Mouse (Mus musculus): ENCODE data around the gene BC034090.

Gene BC034090

DNA sequence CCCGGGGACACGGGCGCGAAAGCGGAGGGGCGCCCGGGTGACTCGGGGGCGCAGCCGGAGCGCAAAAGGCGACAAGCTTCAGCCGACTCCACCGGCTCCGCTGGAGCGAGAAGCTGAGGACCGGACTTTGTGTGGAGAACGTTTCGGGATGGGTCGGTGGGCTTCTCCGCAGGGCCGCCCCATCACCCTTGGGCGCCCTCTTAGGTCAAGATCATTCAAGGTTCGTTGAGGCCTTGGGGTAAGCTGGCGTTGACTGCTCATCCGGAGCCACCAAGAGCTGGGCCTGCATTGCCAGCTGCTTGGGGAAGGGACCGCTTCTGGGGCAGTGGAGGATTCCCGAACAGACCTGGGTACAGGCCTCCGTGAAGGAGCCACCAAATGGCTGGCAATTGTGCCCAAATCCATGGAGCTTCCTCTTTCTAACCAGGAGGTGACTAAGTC, 547 bp upstream of the BC034090 start:
- in situ Hi-C loops (cut with MboI, MseI): no loop called here

DNA sequence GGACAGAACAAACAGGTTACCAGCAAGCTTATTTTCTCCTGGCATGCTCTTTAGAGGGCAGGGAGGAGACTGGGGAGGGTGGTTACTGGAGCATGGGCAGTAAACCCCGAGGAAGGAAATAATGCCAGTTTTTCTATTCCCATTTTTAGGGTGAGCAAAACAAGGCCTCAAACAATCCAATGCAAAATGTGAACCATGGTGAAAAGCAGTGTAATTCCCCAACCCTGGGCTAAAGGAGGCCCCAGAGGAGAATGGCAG, 1.8 kb downstream of the BC034090 start:
- in situ Hi-C loops (cut with MboI, MseI): no loop called here

DNA sequence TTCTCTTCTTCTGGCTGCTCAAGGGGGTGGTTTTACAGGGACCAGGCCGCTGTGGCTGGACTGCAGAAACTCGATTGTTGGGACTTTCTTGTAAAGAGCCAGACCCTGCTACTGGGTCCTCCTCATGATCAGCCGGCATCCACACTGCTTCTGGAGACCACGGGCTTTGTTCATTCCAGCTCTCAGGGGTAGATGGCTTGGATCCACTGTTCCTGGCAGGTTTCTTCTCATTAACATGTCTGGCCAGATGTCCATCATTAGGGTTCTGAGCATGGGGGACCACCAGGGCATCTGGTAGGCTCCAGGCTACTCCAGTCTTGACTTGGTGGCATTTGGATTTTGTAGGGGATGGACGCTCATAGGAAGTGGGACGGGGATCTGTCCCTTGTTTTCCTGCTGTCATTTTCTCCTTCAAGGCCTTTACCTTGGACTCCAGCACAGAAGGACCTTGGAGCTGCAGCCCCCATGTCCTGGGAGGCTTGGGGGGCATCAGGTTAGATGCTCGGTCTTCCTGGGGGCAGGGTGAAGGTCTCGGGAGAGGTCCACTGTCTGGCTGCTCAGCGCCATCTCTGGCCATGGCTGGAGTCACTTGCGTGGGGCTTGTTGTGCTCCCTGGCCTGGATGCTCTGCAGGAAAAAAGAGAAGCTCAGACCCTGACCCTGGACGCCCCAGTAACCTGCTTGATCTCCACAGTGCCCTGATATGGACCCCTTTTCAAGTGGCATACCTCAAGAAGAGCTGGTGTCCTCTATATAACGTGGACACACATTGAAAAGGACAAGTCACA, 2.4 kb downstream of the BC034090 start:
- in situ Hi-C loops (cut with MboI, MseI): no loop called here

DNA sequence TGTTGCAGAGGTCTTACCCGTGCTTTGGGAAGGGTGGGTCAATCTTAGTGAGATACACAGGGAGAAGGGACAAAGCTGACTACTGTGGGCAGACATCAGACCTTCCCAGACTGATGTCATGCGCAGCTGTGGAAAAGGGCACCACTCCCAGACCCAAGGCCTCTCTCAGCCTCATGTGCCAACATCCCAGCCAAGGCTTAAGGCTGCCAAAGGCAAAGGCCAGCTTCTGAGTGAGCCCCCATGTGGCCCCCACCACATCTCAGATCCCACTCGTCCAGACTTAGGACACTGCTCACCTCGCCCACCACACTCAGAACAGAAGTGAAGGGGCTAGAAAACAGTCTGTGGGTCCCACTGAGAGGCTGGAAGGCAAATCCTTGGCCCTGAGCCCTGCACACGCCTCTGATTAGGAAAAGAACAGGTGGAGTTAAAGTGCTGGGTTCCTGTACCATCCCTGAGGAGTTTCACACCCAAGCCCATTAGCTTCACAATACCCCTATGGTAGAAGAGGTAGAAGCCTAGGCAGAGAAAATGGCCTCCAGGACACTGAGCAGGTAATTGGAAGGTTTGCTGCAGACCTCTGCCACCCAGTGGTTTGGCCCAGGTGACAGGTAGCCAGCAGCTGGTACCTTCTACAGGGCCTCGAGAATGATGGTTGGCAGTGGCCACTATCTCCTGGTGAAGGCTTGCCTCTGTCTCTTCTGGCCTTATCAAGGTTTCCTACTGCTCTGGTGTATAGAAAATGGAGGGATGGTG, 4.1 kb downstream of the BC034090 start:
- in situ Hi-C loops (cut with MboI, MseI): no loop called here

DNA sequence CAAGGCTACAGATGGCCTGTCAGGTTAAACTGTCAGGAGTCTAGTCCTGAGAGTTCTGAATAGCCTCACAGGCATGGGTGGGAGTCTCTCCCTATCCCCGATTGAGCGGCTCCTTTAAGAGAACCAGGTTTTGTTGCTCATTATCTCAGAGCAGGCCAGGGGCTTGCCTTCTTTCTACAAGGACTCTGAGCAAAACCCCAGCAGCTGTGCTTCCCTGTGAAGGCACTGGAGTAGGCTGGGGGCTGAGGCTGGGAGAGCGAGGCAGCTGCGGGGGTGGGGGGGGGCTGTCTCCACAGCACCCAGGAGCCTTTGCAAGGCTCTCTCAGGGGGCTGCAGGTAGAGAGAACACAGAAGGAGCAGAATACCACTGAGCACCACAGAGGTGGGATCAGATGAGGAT, 5.1 kb downstream of the BC034090 start:
- in situ Hi-C loops (cut with MboI, MseI): no loop called here

DNA sequence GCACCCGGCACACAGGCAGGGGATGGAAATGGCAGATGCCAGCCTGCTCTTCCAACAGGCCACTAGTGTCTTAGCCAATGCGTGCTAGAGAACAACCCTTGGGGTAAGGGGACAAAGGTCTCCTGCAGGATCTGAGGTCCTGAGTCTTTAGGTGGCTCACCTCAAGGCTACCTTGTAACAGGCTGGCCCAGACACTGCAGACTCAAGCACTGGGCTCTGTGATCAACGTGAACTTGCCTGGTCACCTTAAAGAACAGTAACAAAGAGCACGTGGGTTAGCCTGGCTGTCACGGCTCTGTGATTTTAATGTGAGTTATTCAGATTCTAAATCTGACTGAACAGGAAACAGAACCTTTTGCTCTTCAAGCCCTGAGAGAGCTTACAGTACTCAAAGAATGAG, 6.1 kb downstream of the BC034090 start:
- in situ Hi-C loops (cut with MboI, MseI): no loop called here

DNA sequence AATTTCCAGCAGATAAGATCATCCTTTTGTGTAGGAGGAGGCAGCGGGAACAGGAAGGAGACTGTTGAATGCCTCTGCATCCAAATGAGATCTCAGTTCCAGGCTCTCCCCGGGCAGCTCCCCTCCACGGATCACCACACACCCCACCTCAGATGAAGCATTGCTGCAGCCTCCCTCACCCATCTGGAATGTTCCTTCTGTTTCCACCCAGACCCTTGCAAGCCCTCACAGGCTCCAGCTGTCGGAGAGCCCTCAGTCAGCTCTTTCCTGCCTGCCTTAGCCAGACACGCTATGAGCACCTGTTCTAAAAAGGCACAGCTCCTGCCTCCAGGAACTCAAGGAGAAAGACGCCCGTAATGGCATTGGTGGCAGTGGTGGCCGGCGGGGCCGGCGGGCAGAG, 6.9 kb downstream of the BC034090 start:
- in situ Hi-C loops (cut with MboI, MseI): no loop called here

DNA sequence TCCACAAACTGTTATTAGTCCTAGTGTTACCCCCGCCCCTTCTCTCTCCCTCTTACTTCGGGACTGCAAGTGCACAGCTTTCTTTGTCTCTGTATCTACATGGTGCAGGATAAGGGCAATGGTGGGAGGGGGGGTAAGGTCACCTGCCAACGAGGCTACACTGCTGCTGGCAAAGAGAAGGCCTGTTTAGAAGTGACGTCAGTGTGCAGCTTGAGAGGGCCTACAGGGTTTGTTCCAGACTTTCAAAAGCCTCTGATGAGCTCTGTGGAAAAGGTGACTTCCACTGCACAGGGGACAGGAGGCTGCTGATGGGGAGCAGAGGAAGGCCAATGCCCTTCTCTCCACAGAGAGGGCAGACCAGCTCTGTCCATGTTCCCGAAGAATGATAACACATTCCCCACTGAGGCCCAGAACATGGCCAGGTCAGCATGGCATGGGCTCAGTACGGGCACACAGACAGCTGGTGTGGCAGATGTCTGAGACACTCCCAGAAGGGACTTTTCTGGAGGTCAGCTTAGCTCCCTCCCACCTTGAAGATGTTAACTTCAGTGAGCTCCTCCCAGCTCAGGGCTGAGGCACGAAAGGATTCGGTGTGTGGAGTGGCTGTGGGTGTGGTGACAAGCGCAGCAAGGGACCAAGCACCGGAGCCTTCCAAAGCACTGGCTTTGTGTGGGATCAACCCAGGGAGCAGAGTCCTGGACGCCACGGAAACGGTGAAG, 7.8 kb downstream of the BC034090 start:
- in situ Hi-C loops (cut with MboI, MseI): no loop called here

DNA sequence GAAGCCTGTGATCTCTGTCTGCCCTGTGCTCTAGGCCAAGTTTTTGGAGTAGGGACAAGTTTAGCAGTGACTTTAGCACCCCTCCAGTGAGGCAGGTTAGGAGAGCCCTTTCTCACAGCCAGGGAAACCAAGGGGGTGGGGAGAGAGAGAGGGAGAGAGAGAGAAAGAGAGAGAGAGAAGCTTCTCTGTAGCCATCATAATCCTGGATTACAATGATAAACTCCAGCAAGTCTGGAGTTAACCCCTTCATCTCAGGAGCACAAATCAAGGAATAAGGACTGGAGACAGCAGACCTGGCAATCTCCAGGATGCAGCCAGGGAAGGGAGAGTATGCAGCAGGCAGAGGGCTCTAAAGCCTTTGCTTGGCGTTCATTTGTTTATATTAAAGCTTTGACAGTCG, 8.6 kb downstream of the BC034090 start:
- in situ Hi-C loops (cut with MboI, MseI): no loop called here

DNA sequence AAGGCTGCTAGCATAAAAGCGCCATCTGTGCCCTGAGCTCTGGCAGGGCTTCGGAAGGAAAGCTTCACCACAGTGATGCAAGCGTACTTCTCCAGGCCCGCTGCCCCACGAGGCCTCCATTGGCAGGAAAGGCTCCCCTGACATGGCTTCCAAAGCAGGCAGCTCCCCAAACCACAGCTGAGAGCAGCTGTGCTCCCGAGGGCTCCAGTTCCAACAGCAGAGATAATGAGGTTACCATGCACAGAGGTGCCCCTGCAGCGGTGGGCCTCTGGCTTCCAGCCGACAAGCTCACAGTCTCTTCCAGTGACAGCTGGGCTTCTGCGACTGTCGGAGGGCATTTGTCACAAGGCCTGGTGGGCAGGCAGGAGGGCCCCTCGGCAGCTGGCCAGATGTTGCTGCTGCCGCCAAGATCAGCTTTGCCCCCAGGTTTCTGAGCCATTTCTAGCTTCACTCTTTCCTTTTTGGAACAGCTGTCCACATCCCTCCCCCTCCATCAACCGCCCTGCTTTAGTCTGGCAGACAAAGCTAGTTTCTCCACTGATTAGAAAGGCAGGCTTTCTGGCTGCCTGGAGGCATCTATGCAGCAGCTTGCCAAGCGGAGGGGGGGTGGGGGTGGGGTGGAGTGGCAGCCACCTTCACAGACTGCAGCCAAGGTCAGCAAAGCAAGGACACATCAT, 10.2 kb downstream of the BC034090 start:
- in situ Hi-C loops (cut with MboI, MseI): no loop called here

DNA sequence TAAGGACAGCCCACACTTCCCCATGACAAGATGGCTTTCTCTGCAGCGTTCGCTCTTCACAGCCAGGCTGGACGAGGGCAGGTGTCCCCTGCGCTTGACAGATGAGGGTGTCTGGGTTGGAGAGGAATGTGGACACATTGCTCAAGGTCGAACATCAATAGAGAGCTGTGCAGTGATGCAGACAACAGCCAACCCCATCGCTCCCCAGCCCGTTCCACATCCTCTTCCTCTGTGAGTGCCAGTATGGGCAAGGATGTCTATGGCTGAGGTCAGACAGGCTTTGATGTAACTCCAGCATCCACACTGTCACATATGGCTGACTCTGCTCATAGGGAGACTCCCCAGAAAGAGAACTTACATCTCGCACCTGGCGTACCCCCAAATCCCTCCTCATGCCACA, 10.9 kb downstream of the BC034090 start:
- in situ Hi-C loops (cut with MboI, MseI): no loop called here

DNA sequence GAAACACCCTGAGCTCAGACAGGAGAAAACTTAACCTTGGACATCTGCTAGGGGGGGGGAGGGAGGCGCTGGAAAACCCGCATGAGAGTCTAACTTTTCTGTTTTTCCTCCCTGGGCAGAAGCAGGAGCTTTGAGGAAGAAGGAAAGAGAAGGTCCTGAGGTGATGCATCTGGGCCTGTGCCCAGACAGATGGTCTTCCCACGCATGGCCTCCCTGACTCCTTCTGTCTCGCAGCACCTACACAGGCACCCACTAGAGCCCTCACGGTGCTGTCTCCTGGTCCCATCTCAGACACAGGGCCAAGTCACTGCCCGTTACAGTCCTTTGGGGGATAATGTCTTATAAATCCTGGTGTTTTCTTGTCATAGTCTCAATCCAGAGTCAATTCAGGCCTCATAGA, 11.5 kb downstream of the BC034090 start:
- in situ Hi-C loops (cut with MboI, MseI): no loop called here

DNA sequence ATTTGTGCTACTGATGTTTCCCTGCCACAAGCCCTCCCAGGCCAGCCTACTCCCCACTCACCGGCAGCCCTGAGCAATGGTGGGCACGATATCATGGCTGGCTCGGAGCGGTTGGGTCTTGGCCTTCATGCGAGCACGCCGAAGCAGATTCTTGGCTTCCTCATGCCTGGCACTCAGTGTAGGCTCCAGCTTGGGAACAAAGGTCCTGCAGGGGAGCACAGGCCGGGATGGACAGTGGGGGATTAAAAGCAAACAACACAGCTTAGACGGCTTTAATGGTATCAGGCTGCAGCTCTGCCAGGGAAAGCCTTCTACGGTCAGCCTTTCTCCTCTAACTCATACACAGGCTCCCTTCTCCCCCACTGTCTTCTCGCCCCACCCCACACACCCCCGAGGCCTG, 11.9 kb downstream of the BC034090 start:
- in situ Hi-C loops (cut with MboI, MseI): no loop called here

DNA sequence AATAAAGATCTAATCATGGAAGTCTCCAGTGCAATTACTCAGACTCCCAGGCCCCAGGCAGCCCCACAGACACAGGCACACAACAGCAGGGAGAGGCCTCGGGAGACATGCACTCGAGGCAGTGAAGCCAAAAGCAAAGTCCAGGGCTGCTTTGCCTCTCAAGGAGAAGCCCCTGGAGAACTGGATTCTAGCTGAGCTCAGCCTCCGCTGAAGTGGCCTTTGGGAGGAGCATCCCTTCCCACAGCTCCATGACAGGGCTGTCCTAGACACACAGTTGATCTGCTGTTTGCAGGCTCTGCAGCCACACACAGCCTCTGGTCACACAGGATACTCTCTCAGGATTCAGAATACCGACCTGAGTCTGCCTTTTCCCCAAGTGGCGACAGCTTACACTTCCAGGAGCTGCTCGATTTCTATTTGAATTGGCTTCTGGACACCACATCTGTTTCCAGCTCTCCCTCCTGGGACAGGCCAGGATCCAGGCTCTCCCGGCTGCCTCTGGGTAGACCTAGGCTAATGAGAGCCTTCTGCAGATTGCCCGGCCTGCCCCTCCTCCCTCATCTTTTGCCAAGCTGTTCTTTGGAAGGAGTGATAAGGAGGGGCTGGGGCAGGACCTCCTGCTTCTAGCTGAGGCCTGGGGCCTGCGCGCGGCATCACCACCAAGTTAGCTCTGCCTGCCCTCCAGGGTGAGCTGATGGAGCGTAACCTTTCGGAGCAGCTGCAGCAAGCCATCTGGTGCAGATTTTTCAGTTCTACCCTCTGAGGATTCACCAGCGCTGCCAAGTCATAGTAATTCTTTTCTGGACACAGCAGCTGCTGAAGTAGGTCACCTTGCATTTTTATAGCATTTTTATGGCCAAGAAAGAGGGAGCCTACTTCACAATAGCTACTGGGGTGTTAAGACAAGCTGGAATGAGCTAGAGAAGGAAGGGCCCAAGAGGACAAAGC, 14.5 kb downstream of the BC034090 start:
- in situ Hi-C loops (cut with MboI, MseI): no loop called here

DNA sequence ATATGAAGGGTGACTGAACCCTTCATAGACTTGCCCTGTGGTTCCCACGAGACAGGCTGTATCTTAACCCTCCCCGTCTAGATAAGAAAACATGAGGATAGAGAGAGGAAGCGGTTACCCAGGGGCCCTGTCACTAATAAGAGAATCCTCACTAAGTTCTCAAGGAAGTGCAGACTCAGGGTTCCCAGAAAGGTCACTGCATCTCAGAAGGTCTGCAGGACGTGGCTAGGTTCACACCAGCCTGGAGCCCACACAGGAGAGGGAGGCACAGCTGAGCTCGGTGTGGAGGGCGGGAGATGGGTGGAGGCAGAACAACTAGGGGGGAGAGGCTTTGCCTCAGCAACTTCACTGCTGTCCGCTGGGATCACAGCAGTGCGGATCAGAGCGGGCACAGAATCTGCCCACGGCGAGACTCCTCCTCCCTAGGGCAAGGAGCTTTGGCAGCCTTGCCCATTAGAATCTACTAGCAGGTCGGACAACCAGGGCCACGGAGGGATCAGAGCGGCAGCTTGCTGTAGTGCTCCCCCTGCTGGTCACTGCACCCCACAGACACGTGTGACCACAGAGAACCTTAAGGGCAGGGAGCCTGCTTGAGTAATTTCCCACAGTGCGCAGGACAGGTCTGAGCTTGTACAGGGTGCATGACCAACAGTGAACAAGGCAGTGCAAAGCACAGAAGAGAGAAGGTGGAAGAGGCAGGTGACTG, 20.2 kb downstream of the BC034090 start:
- in situ Hi-C loops (cut with MboI, MseI): loop anchor here (5.0 kb wide), 2 partner anchors 197 to 437 kb away; no protein-coding TSS in a partner anchor

DNA sequence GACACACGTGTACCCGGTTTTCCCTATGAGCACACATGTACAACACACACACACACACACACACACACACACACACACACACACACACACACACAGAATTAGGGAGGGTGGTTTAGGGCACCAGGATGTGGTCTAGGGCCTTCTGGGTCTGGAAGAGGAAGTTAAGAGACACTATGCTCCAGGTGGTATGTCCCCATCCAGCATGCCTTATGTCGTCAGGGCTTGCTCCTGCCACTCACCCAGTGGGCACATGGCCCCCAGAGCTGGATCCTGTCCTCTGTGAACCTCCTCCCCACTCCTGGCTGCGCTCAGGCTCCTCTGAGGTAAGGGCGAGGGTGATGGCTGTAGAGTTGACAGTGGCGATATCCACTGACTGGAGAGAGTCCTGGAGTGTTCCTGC, 21.2 kb downstream of the BC034090 start:
- in situ Hi-C loops (cut with MboI, MseI): loop anchor here (5.0 kb wide), 2 partner anchors 196 to 436 kb away; no protein-coding TSS in a partner anchor

DNA sequence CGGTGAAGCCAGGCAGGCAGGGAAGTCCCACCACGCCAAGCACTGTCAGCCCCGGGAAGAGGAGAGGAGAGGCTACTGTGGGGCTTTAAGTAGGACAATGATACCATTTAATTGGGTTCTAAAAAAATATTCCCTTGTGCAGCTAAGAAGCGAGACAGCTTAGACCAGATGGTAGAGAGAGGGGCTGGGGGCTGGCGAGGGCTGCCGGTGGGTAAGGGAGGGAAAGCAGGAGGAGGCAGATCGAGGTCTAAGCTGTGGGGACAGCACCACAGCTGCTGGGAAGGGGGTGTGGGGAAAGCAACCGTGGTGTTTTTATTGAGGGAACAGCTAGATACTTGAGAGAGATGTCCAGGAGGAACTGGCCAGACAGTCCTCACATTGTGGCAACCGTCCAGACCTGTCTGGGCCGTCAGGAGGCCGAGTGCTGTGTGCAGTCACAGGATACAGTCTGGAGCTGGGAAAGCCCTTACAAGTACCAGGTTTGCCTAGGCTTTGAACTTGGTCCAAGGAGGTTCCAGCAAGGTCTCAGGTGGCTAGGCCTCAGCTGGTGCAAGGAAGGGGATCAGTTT, 22.1 kb downstream of the BC034090 start:
- in situ Hi-C loops (cut with MboI, MseI): loop anchor here (5.0 kb wide), 2 partner anchors 195 to 435 kb away; no protein-coding TSS in a partner anchor

DNA sequence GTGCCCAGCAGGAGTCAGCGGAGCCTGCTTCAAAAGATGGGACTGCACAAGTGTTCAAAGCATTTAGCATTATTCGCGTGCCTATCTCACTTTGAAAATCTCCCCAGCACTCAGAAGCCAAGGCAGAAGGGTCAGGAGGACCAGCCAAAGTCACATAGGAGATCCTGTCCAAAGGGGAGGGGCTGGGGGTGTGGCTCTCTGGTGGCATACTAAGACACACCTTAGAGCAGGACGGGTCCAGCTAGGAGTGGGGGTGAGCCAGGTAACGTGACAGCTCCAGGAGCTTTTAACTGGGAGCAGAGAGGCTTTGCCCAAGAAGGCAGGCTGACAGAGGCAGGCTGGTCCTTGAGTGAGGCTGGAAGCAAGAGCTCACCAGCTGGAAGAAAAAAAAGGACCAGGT, 25.3 kb downstream of the BC034090 start:
- in situ Hi-C loops (cut with MboI, MseI): loop anchor here (5.0 kb wide), 1 partner anchor 82 kb away; no protein-coding TSS in a partner anchor

DNA sequence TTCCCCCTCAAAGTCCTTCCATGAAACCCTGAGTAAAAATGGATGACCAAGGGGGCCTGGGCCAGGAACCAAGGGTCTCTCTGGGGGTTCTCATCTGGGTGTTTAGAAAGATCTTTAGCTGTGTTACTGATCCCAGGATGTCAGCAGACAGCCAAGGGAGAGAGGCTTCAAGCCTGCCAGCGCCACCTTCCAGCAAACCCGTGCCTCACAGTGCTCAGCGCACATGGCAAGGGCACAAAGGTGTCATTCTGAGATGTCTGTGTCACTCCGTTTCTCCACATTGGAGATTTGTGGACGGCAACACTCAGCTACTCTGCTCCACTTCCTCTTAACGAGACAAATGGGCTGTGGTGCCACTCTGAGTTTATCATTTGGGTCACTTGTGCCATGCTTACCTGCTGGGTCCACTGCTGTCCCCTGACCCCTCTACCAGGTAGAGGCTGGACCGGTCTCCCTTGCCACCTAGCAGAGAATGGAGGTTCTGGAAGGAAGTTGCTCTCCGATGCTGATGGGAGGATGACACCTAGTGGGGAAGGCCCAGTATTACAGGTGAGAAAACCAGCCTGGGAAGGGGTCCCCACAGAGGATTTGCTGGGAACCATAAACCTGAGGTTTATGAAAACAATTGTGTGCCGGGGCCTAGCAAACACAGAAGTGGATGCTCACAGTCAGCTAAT, 26.2 kb downstream of the BC034090 start:
- in situ Hi-C loops (cut with MboI, MseI): loop anchor here (5.0 kb wide), 1 partner anchor 81 kb away; no protein-coding TSS in a partner anchor

Measured in regulatory T cell (primary cell).